Mouse (Mus musculus) erythroid progenitor cell, adult 5-6 weeks (primary cell): ENCODE measurements around the gene Zfp429. TPM values are rescaled to one million over a fixed set of nuclear protein-coding genes. Genes with fewer than 3 reads are reported as not detected.

Source experiments
- total RNA-seq, 2 experiments: library from RNA; stranded (forward) in 1 of 2; stranded (reverse) in 1 of 2; fragments of 150-400 nt in 1 of 2; fragments of 186-747, 209-891 nt in 1 of 2; gene quantifications; 2 replicates each; pipeline versions ENCODE4 v1.2.3 to v1.2.4; 2015 to 2017; ENCODE audit warnings: low replicate concordance in 2 of 2

The Zfp429 gene
- total RNA-seq, 2 experiments from 2014 or later, result not detected

Other genes with a start within 250 kb of the Zfp429 start
- 3.2 and 5.0 TPM in 2 replicates for gene Rsl1, start 226.6 kb downstream of the Zfp429 start, total RNA-seq (2015; ENCODE audit: low replicate concordance)
- 2.2 TPM in 1 of 2 replicates, not detected in the other for gene Rsl1, start 226.6 kb downstream of the Zfp429 start, total RNA-seq (2017; ENCODE audit: low replicate concordance)
- gene Zfp455, start 205.3 kb downstream of the Zfp429 start, total RNA-seq (2015; ENCODE audit: low replicate concordance), result 4.6 TPM in 1 of 2 replicates, not detected in the other
- gene Zfp455, start 205.3 kb downstream of the Zfp429 start, total RNA-seq (2017; ENCODE audit: low replicate concordance), result 0.90 and 1.3 TPM in 2 replicates
- 0.36 and 0.42 TPM in 2 replicates for gene Zfp458, start 121.4 kb downstream of the Zfp429 start, total RNA-seq (2015; ENCODE audit: low replicate concordance)
- gene Zfp458, start 121.4 kb downstream of the Zfp429 start, total RNA-seq (2017; ENCODE audit: low replicate concordance), result 0.38 and 0.77 TPM in 2 replicates
- not detected in 2 replicates for gene Zfp457, start 93.3 kb downstream of the Zfp429 start, total RNA-seq (2015; ENCODE audit: low replicate concordance)
- 1.4 TPM in 1 of 2 replicates, not detected in the other for gene Zfp457, start 93.3 kb downstream of the Zfp429 start, total RNA-seq (2017; ENCODE audit: low replicate concordance)
- 3.4 and 6.5 TPM in 2 replicates for gene Zfp595, start 67.2 kb downstream of the Zfp429 start, total RNA-seq (2015; ENCODE audit: low replicate concordance)
- 4.2 and 4.6 TPM in 2 replicates for gene Zfp595, start 67.2 kb downstream of the Zfp429 start, total RNA-seq (2017; ENCODE audit: low replicate concordance)
- 11.7 TPM in 1 of 2 replicates, not detected in the other for gene Gm28044, start 39.3 kb downstream of the Zfp429 start, total RNA-seq (2015; ENCODE audit: low replicate concordance)
- not detected in 2 replicates for gene Gm28044, start 39.3 kb downstream of the Zfp429 start, total RNA-seq (2017; ENCODE audit: low replicate concordance)
- gene Zfp953, start 39.2 kb downstream of the Zfp429 start, total RNA-seq (2015; ENCODE audit: low replicate concordance), result 0.84 and 4.7 TPM in 2 replicates
- 4.5 and 5.8 TPM in 2 replicates for gene Zfp953, start 39.2 kb downstream of the Zfp429 start, total RNA-seq (2017; ENCODE audit: low replicate concordance)
- gene Gm28041, start 24.1 kb downstream of the Zfp429 start, total RNA-seq (2015; ENCODE audit: low replicate concordance), result not detected in 2 replicates
- not detected in 2 replicates for gene Gm28041, start 24.1 kb downstream of the Zfp429 start, total RNA-seq (2017; ENCODE audit: low replicate concordance)
- 1.4 TPM in 1 of 2 replicates, not detected in the other for gene Zfp456, start 24.0 kb downstream of the Zfp429 start, total RNA-seq (2015; ENCODE audit: low replicate concordance)
- 4.7 TPM in 1 of 2 replicates, not detected in the other for gene Zfp456, start 24.0 kb downstream of the Zfp429 start, total RNA-seq (2017; ENCODE audit: low replicate concordance)
- gene Zfp459, start 21.6 kb upstream of the Zfp429 start, total RNA-seq (2015; ENCODE audit: low replicate concordance), result not detected in 2 replicates
- 0.13 TPM in 1 of 2 replicates, not detected in the other for gene Zfp459, start 21.6 kb upstream of the Zfp429 start, total RNA-seq (2017; ENCODE audit: low replicate concordance)
- 0.84 and 7.2 TPM in 2 replicates for gene Zfp874a, start 51.8 kb upstream of the Zfp429 start, total RNA-seq (2015; ENCODE audit: low replicate concordance)
- gene Zfp874a, start 51.8 kb upstream of the Zfp429 start, total RNA-seq (2017; ENCODE audit: low replicate concordance), result 3.4 and 4.9 TPM in 2 replicates
- gene Zfp874b, start 84.4 kb upstream of the Zfp429 start, total RNA-seq (2015; ENCODE audit: low replicate concordance), result 2.9 and 7.1 TPM in 2 replicates
- 4.6 and 5.7 TPM in 2 replicates for gene Zfp874b, start 84.4 kb upstream of the Zfp429 start, total RNA-seq (2017; ENCODE audit: low replicate concordance)
- 3.2 and 5.0 TPM in 2 replicates for gene Zfp58, start 100.7 kb upstream of the Zfp429 start, total RNA-seq (2015; ENCODE audit: low replicate concordance)
- gene Zfp58, start 100.7 kb upstream of the Zfp429 start, total RNA-seq (2017; ENCODE audit: low replicate concordance), result 1.8 TPM in 1 of 2 replicates, not detected in the other
- gene Gm26965, start 126.3 kb upstream of the Zfp429 start, total RNA-seq (2015; ENCODE audit: low replicate concordance), result not detected in 2 replicates
- gene Gm26965, start 126.3 kb upstream of the Zfp429 start, total RNA-seq (2017; ENCODE audit: low replicate concordance), result not detected in 2 replicates
- 5.0 and 11.3 TPM in 2 replicates for gene Zfp87, start 126.4 kb upstream of the Zfp429 start, total RNA-seq (2015; ENCODE audit: low replicate concordance)
- gene Zfp87, start 126.4 kb upstream of the Zfp429 start, total RNA-seq (2017; ENCODE audit: low replicate concordance), result 2.0 and 6.7 TPM in 2 replicates
- 5.8 and 9.2 TPM in 2 replicates for gene Zfp748, start 154.0 kb upstream of the Zfp429 start, total RNA-seq (2015; ENCODE audit: low replicate concordance)
- 4.2 and 7.1 TPM in 2 replicates for gene Zfp748, start 154.0 kb upstream of the Zfp429 start, total RNA-seq (2017; ENCODE audit: low replicate concordance)
- gene Zfp729b, start 209.9 kb upstream of the Zfp429 start, total RNA-seq (2015; ENCODE audit: low replicate concordance), result 4.2 and 6.5 TPM in 2 replicates
- 3.0 and 5.1 TPM in 2 replicates for gene Zfp729b, start 209.9 kb upstream of the Zfp429 start, total RNA-seq (2017; ENCODE audit: low replicate concordance)
- gene Gm49345, start 237.9 kb upstream of the Zfp429 start, total RNA-seq (2015; ENCODE audit: low replicate concordance), result not detected in 2 replicates
- 0.13 TPM in 1 of 2 replicates, not detected in the other for gene Gm49345, start 237.9 kb upstream of the Zfp429 start, total RNA-seq (2017; ENCODE audit: low replicate concordance)
- gene Zfp729a, start 238.0 kb upstream of the Zfp429 start, total RNA-seq (2015; ENCODE audit: low replicate concordance), result 1.3 and 4.3 TPM in 2 replicates
- 1.2 and 6.0 TPM in 2 replicates for gene Zfp729a, start 238.0 kb upstream of the Zfp429 start, total RNA-seq (2017; ENCODE audit: low replicate concordance)